Mouse (Mus musculus): ENCODE measurements around the gene Timm8a1.

The Timm8a1 gene

DNA sequence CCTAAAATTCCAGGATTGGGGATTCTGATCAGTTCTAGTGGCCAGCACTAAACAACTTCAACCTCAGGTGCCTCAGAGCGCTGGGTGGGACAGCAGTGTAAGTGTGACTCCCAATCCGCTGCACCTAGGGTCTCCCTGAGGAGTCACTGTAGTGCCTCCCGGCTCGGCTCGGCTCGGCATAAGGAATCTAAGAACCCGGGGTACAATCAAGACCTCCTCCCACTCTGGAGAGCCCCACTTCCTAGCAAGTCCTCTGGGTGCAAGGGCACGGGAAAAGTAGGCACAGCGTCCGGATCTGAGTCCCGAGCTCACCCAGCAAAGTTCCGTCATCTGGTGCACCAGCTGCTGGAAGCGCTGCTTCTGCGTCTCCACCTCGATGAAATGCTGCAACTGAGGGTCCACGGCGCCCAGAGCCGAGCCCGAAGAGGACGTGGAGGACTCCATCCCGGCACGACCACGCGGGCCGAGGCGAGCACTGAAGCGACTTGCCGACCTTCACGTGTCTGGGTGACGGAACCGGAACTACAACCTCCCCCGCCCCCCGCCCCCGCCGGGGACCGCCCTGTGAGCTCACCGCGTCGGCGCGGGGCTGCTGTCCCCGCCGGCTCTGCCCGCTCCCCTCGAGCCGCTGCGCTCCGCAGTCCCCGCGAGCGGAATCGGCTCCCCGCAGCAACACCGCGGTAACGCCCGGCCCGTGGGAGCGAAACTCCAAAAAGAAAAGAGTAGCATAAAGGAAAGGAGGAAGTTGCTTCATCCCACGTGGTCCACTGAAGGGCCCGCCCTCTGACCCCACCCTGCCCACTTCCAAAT lies at the start of gene Timm8a1:
Timm8a1 (minus strand) TSS at position 721 of the 810 bp plus-strand sequence.
- no peak for TF ChIP-seq GATA4 (IDR thresholded peaks at IDR 0.05; ENCODE audit: insufficient replicate concordance, low read length)

DNA sequence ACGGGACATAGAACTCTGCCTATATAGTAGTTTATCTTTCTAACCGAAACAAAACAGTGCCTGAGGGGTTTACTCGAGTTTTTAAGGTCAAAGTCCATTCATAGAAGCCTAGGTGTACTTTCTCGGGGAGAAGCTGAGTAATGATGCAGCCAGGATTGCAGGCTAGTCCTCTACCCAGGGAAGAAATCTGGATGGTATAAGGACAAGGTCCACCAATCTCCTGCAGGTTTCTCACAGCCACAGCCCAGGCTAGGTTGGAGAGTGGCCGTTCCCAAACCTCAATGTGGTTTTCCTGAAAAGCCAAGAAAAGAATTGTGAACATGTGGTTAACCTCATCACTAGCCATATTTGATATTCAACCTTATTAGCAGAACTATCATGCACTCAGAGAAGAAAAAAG lies 48.2 kb upstream of the Timm8a1 start:
- no peak for TF ChIP-seq GATA4 (IDR thresholded peaks at IDR 0.05; ENCODE audit: insufficient replicate concordance, low read length)

DNA sequence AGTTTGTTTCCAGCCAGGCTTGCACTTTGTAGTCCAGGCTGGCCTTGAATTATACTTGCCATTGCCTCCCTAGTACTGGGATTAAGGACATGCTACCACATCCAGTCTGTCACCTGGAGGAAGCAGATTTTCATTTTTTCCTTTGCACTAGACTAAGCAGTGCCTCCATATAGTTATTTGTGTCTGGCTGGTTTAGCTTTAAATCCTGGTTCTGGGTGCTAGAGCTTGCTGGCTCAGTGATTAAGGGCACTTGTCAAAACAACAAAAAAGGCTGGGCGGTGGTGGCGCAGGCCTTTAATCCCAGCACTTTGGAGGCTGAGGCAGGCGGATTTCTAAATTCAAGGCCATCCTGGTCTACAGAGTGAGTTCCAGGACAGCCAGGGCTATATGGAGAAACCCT lies 47.3 kb upstream of the Timm8a1 start:
- no peak for TF ChIP-seq GATA4 (IDR thresholded peaks at IDR 0.05; ENCODE audit: insufficient replicate concordance, low read length)

DNA sequence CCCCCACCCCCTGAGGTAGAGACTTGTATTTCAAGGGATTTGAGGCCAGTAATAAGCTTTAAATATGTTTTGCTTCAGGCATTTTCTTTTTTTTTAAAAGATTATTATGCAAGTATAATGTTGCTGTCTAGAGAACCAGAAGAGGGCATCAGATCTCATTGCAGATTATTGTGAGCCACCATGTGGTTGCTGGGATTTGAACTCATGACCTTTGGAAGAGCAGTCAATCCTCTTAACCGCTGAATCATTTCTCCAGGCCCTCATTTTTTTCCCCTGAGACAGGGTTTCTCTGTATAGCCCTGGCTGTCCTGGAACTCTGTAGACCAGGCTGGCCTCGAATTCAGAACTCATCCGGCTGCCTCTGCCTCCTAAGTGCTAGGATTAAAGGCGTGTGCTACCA lies 46.6 kb upstream of the Timm8a1 start:
- TF ChIP-seq GATA4 (IDR thresholded peaks at IDR 0.05; ENCODE audit: insufficient replicate concordance, low read length), result no peak

DNA sequence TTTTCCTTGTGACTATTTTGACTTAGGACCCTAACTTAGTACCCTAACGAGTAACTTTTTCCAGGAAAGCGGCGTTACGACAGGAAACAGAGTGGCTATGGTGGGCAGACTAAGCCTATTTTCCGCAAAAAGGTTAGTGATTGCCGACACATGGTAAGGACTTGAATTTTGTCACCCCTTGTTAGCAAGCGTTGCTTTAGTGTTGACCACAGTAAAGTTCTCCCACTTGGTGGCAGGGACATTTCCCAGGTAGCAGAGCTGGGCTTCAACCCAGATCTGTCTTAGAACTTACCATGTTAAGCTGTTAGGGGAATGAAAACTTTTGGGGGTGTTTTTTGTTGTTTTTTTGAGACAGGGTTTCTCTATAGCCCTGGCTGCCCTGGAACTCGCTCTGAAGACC lies 44.8 kb upstream of the Timm8a1 start:
- TF ChIP-seq GATA4 (IDR thresholded peaks at IDR 0.05; ENCODE audit: insufficient replicate concordance, low read length), result no peak

DNA sequence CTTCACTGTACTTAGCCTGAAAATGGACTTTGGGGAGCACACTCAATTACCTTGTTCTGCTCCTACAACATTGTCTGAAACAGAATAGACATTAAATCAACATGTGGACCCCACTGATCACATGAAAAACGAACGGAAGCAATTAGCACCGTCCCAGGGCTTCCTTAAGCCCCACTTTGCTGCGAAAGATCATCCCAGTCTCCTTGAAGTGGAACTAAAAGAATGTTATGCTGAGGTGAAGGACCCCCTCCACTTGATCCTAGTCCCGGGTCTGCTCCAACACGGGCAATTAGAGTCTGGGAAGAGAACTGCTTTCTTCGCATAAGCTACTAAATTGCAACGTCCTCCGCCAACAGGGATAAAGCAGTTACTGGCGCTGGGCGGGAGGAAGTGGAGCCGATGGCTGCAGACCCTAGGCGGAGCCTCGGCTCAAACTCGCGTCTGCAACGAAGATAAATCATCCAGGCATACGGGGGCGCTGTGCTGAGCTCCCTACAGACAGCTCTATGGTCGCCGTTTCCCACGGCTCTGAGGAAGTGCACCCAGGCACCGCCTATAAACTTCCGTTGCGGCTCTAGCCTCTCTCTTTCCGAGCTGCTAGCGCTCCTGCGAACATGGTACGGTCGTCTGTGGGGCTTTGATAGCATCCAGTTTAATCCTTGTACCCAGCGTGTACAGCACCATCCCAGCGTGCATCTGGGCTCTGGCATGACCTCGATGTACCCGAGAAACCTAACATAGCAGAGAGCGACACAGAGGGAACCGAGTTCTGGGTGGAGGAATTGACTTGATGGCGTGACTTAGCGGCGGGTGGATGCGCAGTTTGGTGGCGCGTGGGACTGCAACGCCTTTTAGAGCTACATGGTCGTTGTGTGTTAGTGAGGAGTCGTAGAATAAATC lies 43.7 kb upstream of the Timm8a1 start, which contains the start of gene Rpl36a:
Rpl36a (plus strand) TSS at position 552 of the 900 bp plus-strand sequence.
- peak; percentile 10; the same call in 1 of the 2 replicates for TF ChIP-seq GATA4 (IDR thresholded peaks at IDR 0.05; ENCODE audit: insufficient replicate concordance, low read length)

DNA sequence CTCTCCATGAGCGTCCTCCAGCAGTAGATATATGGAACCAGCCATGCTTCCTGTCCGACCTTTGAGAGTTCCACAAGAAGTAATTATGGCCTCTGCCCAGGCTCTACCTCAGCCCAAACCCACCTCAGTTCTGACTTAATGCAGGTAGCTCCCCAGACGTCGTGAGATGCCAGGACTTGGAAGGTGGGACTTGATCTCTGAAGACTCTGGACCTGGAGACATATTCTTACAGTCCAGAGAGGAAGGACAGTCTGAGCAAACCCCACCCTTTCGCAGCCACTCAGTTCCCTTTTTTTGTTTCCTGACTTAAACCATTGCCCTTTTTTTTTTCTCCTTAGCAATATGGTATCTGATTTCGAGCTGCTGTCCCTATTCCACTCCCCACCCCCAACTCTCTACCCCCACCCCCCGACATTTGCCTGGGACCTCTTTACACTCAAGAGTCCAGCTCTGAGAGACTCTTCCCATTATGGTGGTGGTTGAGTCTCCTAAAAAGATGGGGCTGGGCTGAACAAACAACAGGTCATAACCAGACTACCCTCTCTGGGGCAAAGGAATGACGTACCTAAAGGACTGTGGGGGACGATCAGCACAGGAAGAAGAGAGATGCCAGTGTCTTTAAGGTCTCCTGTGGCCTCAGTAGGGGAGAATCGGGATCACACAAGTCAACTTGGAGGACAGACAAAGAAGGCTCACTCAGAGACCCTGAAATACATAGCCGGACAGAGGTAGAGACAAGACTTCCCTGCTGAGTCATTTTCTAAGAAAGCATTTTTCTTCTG lies 41.4 kb upstream of the Timm8a1 start, which contains the start of gene Btk:
Btk (minus strand) TSS at position 683 of the 782 bp plus-strand sequence.
- TF ChIP-seq GATA4 (IDR thresholded peaks at IDR 0.05; ENCODE audit: insufficient replicate concordance, low read length), result no peak

DNA sequence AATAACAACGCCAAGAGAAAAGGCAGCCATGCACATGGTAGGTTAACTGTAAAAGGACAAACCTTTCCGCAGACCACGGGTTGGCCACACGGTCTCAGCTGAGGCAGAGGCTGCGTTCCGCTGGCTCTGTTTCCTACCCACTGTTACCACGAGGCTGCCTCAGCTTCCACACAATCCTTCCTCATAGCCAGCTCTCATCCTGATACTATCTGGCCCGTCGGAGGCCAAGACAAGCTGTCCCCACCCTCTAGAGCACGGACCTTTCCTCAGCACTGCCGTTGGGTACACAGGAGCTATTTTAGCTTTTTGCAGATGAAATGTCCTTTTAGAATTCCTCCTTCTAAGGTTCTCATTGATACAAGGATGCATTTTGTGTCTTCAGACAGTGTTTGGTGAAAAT lies 40.6 kb upstream of the Timm8a1 start:
- TF ChIP-seq GATA4 (IDR thresholded peaks at IDR 0.05; ENCODE audit: insufficient replicate concordance, low read length), result no peak

DNA sequence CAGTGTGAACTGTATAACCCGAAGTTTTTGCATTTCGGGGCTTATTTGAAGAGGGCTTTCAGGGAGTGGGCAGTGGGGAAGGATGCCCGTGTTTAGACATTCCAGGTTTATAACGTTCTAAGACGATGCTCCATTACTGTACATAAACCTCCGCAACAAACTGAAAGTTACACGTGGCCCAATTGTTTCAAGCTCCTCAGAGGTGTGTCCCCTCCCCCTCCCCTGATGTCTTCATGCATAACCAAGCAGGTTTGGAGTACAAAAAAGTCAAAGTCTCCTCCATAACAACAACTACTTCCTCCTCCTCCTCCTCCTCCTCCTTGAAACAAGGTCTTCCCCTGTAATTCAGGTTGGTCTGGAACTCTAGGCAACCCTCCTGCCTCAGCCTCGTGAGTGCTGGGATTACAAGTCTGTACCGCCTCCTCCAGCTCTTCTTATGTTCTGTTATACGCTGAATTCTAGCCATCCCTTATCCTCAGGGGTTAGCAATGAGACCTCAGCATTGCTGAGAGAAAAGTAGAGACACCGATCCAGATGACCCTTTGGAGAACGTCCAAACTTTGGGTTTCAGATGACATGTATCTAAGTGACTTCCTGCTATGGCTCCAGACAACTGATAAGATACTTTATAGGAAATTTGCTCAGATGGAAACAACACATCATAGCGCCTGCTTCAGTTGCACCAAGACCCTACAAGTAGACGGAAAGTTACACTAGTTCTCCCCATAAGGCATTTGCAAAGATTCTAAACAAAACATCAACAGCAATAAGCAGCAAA lies 39.1 kb upstream of the Timm8a1 start:
- TF ChIP-seq GATA4 (IDR thresholded peaks at IDR 0.05; ENCODE audit: insufficient replicate concordance, low read length), result no peak

DNA sequence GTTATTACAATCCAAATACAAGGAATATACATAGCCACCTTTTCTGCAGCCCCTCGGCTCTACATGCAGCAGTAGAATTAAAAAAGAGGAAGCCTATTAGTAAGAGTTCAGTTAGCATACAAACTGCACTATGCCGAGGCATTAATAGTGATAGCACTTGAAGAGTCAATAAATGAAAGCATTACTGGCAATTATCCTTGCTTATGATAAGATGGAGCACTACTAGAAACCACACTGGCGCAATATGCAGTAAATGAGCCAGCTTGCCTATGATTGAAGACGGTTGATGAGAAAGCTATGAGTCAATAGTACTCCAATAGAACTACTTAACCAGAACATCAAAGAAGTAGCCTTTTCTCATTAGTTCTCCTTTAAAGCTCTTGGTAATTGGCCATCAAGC lies 36.2 kb upstream of the Timm8a1 start:
- TF ChIP-seq GATA4 (IDR thresholded peaks at IDR 0.05; ENCODE audit: insufficient replicate concordance, low read length), result no peak

DNA sequence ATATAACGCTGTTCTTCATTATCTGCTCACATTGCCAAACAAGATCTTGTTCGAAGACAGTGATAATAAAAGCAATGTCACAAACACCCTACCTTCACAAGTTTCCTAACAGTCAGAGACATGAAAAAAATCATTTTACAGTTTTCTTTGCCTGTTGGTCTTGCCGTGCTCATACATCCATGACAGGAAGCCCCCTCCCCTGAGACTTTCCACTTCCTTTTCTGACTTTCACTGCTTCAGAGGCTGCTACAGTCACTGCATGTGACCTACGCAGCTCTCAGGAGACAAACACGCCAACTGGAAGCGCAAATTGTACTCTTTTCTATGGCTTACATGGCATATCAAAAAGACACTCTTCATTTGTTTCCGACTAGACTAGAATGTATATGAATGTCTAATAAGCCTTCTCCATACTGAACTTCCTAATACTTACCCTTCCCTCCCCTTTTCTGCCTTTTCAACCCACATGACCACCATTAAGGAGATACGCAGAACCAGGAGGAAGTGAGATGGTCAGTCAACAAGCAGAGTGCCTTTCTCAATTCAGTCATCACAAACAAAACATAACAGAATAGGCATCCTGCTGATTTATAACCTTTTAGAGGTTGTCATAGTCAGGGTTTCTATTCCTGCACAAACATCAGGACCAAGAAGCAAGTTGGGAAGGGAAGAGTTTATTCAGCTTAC lies 25.0 kb upstream of the Timm8a1 start:
- TF ChIP-seq GATA4 (IDR thresholded peaks at IDR 0.05; ENCODE audit: insufficient replicate concordance, low read length), result no peak

DNA sequence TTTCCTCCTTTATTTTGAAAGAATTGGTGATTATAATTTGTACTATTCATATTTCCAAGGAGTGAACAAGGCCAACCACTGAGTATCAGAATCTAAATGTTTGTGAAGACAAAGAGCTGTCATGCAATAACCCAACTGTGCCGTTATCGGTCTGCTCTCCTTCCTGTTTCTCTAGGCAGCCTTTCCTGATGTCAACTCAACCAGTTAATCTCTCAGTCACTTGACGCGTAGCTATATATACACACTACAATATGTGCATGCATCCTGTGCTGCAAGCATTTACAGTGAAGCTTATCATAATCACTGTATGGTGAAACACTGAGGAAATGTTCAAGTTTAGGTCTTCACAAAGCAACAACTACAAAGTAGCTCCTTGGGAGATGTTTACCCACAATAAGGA lies 22.7 kb upstream of the Timm8a1 start:
- peak; percentile 7; the same call in 1 of the 2 replicates for TF ChIP-seq GATA4 (IDR thresholded peaks at IDR 0.05; ENCODE audit: insufficient replicate concordance, low read length)

DNA sequence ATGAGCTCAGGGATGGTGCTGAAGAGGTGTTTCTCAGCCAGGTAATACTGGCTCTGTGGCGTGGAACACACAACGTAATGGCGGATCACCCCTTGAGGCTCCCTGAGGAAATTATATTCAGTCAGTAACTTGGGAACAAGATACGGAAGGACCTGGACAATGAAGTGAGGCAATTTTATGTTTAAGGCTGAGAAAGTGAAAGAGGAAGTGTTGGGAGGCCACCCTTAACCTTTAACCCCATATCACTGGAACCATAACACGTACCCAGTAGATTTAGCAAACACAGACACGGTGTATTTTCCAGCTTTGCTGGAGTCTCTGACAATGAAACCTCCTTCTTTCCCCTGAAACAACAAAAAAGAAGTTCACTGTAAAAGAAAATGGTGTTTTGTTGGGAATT lies 12.8 kb upstream of the Timm8a1 start:
- TF ChIP-seq GATA4 (IDR thresholded peaks at IDR 0.05; ENCODE audit: insufficient replicate concordance, low read length), result no peak

DNA sequence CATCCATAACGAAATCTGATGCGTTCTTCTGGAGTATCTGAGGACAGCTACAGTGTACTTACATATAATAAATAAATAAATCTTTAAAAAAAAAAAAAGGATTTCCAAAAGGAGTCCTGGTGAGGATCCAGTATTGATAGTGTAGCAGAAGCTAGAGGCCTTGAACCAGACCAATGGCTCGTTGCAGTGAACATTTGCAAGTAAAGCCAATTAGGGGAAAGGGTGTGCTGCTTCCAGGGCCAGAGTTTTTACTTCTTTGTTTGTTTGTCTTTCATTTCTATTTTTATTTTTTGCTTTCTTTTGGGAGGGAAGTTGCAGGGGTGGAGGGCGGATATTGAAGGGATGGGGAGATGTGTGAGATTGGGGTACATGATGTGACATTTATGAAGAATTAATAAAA lies 11.7 kb upstream of the Timm8a1 start:
- no peak for TF ChIP-seq GATA4 (IDR thresholded peaks at IDR 0.05; ENCODE audit: insufficient replicate concordance, low read length)

Data from liver, adult (tissue).